Mouse (Mus musculus) leukemia stem cell, adult 10-12 weeks (primary cell): ENCODE measurements around the gene Trim21. TPM values are rescaled to one million over a fixed set of nuclear protein-coding genes. Genes with fewer than 3 reads are reported as not detected.

Experiments used
- polyA plus RNA-seq: library from polyadenylated mRNA; stranded (reverse); fragments of >175 nt; gene quantifications from 2 replicates; pipeline ENCODE4 v1.2.3, GENCODE M21; 2012; ENCODE audit warnings: low replicate concordance

Trim21 gene
- polyA plus RNA-seq = 2.1 and 6.2 TPM in 2 replicates

DNA sequence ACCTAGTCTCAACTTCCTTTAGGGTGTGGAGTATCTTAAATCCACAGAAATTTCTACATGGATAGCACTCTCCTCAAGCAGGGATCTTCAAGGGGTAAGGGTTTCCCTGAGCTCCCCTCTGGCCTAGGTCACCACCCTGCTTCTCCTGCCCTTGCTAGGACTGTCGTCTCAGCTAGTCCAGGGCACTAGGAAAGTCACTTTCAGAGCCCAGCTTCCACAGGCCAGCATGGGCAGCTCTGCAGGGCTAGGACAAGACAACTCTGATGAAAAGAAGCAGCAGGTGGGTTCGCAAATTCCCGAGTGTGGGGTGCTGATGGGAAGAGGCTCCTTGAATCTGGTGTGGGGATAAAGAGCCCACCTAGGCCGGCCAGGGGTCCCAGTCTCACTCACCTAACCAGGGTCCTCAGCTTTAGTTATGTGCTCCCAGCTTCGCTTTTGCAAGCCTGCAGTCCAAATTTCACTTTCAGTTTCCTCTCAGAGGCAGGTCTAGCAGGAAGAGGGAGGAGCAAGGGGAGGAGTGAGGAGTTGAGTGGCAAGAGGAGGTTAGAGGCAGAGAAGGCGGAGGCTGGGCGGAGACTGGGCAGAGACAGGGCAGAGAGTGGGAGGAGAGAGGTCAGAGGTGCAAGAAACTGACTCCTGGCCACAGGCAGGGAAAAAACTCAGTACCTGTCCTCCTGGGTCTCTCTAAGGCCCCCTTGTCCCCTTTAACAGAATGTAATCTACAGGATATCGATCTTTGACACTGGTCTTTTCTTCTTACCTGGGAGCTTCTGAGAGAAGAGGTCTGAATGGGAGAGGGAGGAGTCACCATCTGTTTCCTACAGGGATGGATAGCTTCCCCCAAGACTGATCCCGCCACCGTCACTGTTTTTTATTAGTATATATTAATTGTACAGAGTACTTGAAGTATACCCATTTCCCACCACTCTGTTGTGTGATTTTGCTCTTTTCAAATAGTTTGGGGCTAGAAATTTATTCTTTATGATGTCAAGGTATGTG, at the start of gene Trim21:
Gene Trim21, minus strand, starts transcription at position 488 of the 999 bp plus-strand sequence.

GRCm38 (mm10) chr7:102597378-102598031, 32.2 kb upstream of the Trim21 start, which contains the start of gene Olfr552:
Olfr552 (plus strand) TSS chr7:102597770.

GRCm38 (mm10) chr7:102591786-102592185, 26.5 kb upstream of the Trim21 start, which contains the start of gene Olfr551:
Olfr551 (minus strand) TSS chr7:102591886.

DNA sequence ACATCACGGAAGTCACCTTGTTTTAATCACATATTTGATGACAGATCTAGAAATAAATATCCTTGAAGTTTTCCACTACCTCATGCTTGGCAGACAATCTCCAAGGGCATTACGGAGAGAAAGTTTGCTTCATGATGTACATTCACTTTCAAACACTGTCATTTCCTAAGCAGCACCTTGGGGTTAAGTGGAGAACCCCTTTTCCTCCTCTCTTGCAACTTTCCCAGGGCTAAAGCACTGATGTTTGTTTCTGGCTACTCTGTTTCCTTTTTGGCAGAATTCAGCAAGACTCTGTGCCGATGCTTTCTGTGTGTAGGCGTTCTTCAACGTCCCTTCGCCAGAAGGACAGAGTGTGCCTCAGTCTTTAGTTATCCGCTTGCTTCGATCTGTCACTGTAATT, 5.9 kb upstream of the Trim21 start, which contains the start of gene Olfr550:
Gene Olfr550, plus strand, starts transcription at position 301 of the 400 bp plus-strand sequence.

DNA sequence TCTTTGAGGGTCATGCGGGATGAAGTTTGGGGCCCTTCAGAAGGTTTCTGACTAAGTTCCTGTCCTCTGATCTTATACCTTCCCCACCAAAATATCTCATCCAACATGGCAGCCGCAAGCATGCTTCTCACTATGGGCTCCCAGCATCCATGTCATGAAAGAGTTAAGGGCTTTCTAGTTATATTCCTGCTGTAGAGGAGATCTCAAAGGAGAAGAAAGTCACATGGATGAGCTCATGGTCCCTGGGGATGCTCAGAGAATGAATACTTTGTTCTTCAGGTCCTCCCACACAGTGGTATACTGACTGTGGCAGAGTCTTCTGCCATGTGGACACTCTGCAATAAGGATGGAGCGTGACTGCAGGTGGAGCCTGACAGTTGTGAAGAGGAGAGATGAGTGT, 15.7 kb downstream of the Trim21 start, which contains the start of gene Olfr549:
Gene Olfr549, plus strand, starts transcription at position 301 of the 400 bp plus-strand sequence.

GRCm38 (mm10) chr7:102540596-102540995, 24.7 kb downstream of the Trim21 start, which contains the start of gene Olfr548-ps1:
Olfr548-ps1 (plus strand) TSS chr7:102540896.

GRCm38 (mm10) chr7:102534449-102534848, 30.8 kb downstream of the Trim21 start, which contains the start of gene Olfr547:
Olfr547 (plus strand) TSS chr7:102534749.

Other genes with a start within 250 kb of the Trim21 start
- 19.3 and 87.3 TPM in 2 replicates for gene Rrm1, start 123.8 kb downstream of the Trim21 start, polyA plus RNA-seq
- not detected in 2 replicates for gene Olfr543, start 83.8 kb downstream of the Trim21 start, polyA plus RNA-seq
- gene Olfr544, start 77.2 kb downstream of the Trim21 start, polyA plus RNA-seq = not detected in 2 replicates
- not detected in 2 replicates for gene Olfr545, start 65.9 kb downstream of the Trim21 start, polyA plus RNA-seq
- not detected in 2 replicates for gene Olfr547, start 30.7 kb downstream of the Trim21 start, polyA plus RNA-seq
- gene Olfr548-ps1, start 24.6 kb downstream of the Trim21 start, polyA plus RNA-seq = not detected in 2 replicates
- gene Olfr549, start 15.6 kb downstream of the Trim21 start, polyA plus RNA-seq = not detected in 2 replicates
- not detected in 2 replicates for gene Olfr550, start 6.0 kb upstream of the Trim21 start, polyA plus RNA-seq
- gene Olfr551, start 26.4 kb upstream of the Trim21 start, polyA plus RNA-seq = not detected in 2 replicates
- 0.06 TPM in 1 of 2 replicates, not detected in the other for gene Olfr552, start 32.3 kb upstream of the Trim21 start, polyA plus RNA-seq
- 0.37 TPM in 1 of 2 replicates, not detected in the other for gene Olfr553, start 52.7 kb upstream of the Trim21 start, polyA plus RNA-seq
- gene Olfr554, start 72.9 kb upstream of the Trim21 start, polyA plus RNA-seq = 0.07 TPM in 1 of 2 replicates, not detected in the other
- gene Olfr555, start 93.3 kb upstream of the Trim21 start, polyA plus RNA-seq = not detected in 2 replicates
- gene Olfr556, start 99.4 kb upstream of the Trim21 start, polyA plus RNA-seq = not detected in 2 replicates
- 0.35 and 1.2 TPM in 2 replicates for gene Trim68, start 121.8 kb upstream of the Trim21 start, polyA plus RNA-seq
- gene Olfr557, start 130.4 kb upstream of the Trim21 start, polyA plus RNA-seq = not detected in 2 replicates
- not detected in 2 replicates for gene Olfr558, start 136.7 kb upstream of the Trim21 start, polyA plus RNA-seq
- gene Olfr33, start 153.6 kb upstream of the Trim21 start, polyA plus RNA-seq = not detected in 2 replicates
- gene Olfr559, start 162.0 kb upstream of the Trim21 start, polyA plus RNA-seq = not detected in 2 replicates
- not detected in 2 replicates for gene Olfr560, start 193.9 kb upstream of the Trim21 start, polyA plus RNA-seq
- gene Olfr78, start 194.0 kb upstream of the Trim21 start, polyA plus RNA-seq = not detected in 2 replicates
- gene Olfr561, start 205.7 kb upstream of the Trim21 start, polyA plus RNA-seq = not detected in 2 replicates
- not detected in 2 replicates for gene Olfr564, start 238.0 kb upstream of the Trim21 start, polyA plus RNA-seq